Mouse (Mus musculus): ENCODE measurements around the gene Impdh1.

GRCm38 (mm10) chr6:29203861-29204585 is 12.1 kb downstream of the Impdh1 start:
- no peak for TF ChIP-seq EP300 (IDR thresholded peaks at IDR 0.05; ENCODE audit: insufficient read depth, low read depth, low read length)
- no peak for TF ChIP-seq CTCF (IDR thresholded peaks at IDR 0.05)
